Mouse (Mus musculus) kidney, adult 9 months (tissue): ENCODE data around the gene Eri3.

Source experiments
- DNase-seq: peaks from one replicate; pipeline ENCODE4 v3.0.0; 2022

Eri3 gene

GRCm38 (mm10) chr4:117581626-117582025 is 31.5 kb downstream of the Eri3 start:
- no peak for DNase-seq

DNA sequence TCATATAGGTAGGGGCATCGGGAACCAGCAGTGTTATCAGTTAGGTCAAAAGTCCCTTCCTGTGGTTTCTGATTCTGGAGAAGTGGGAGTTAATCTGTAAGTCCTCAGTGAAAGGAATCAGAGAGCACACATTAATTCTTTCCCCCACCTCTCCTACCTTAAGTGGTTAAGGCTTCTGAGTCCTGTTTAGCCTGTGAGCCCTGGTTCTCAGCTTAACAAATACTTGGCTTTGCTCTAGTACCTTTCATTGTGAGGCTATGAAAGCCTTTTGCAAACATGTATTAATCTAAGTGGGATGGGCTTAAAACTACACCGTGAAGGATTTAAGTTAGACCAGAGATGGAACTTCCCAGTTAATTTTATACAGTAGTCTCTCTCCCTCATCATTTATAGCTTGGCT is 35.8 kb downstream of the Eri3 start:
- DNase-seq: no peak

- no peak for DNase-seq
Measured at GRCm38 (mm10) chr4:117587447-117587846, 37.3 kb downstream of the Eri3 start.

- no peak for DNase-seq
Measured at GRCm38 (mm10) chr4:117589081-117589660, 39.0 kb downstream of the Eri3 start.

GRCm38 (mm10) chr4:117590781-117591180 is 40.6 kb downstream of the Eri3 start:
- no peak for DNase-seq

- DNase-seq: no peak
Measured at GRCm38 (mm10) chr4:117592206-117592605, 42.0 kb downstream of the Eri3 start.

- DNase-seq: no peak
Measured at GRCm38 (mm10) chr4:117595293-117595692, 45.1 kb downstream of the Eri3 start.

DNA sequence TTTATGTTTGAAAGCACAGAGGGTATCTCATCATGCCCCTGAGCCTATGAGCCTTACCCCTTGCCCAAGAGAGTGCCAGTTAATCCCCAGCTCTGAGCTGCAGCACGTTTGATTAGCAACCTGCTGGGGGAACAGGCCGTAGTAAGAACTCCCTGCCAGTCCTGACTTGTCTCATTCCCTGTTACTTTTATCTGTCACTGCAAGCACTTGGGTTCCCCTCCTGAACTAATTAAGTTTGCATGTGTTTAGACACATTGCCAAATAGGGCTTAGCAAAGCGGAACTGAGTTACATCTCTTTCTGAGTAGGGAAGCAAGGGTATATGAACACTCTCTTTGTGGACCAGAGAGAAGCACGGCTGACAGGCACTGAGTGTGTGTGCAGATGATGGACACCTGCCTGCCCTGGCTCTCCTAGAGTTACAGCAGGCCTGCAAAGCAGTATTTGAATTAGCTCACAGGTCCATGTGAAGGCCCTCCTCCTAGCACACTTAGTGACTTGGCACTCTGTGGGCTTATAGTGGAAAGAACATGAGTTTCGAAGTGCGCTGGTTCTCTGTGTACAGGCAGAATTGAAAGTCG is 49.9 kb downstream of the Eri3 start:
- no peak for DNase-seq

GRCm38 (mm10) chr4:117601338-117601776 is 51.2 kb downstream of the Eri3 start:
- no peak for DNase-seq

DNA sequence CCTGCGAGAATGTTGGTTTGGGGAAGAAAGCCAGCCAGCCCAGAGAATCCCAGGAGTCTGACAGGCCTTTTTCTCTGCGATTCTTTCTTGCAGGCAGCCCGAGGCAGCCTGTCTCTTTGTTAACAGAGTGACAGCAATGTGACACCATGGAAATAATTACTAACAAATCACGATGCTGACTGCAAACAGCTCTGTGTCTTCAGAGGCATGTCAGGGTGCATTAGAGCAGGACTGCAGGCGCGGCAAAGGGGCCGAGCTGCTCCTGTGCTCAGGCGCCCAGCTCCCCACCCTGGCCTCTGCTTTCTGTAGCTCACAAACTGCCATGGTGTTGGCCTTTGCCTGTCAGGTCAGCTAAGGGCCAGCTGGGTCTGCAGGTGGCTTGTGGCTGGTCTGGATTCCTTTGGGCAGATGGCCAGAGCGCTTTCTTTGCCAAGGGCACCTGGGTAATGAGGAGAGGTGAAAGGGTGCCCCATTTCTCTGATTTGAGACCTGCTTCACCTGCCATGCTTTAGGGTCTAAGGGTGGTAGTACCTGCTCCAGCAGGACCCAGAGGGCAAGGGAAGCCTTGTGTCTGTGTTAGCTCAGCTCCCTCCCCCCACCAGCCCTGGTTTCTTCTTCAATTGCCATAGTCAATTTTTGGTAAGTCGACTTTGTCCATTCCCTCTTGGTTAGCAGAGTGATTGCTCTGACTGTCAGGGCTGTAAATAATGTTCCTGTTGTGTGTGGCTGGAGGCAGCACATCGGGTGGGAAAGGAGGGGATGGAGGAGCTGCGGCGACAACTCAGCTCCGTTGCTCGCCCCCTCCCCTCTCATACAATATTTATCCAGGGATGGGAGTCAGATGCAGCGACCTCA is 55.2 kb downstream of the Eri3 start:
- DNase-seq: peak; percentile 13

GRCm38 (mm10) chr4:117605954-117606227 is 55.7 kb downstream of the Eri3 start:
- no peak for DNase-seq

DNA sequence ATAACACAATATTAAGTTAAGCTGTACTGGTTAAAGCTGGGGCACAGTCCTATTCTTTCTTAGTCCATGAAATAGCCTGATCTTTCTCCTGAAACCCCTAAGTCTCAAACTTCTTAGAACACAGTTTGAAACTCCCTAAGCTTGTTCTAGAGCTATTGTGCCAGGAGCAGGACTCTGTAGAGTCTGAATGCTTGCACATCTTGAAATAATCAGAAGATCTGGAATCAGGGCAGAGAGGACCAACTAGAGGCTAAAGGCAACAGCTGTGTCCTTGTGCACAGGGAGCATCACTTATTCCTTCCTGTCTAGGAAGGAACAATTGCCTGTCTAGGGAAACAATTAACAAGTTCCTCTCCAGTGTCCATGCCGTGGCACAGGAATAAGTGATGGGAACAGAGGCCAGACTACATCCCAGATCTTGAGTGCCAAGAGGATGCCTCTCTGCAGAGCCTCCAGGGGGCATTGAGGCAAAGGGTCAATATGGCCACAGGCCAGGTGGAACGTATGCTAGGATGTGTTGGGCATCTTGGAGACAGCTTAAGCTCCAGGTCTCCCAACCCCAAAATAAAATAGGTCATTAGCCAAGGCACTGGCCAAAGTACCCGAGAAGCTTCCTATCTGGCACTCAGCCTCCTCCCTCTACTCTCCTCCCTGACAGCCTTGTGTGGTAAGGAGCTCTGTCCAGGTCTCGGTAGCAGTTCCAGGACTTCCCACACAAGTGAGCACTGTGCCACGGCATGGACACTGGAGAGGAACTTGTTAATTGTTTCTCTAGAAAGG is 56.9 kb downstream of the Eri3 start:
- no peak for DNase-seq

- no peak for DNase-seq
Measured at GRCm38 (mm10) chr4:117608265-117608664, 58.1 kb downstream of the Eri3 start.

GRCm38 (mm10) chr4:117609371-117610039 is 59.3 kb downstream of the Eri3 start:
- DNase-seq: no peak

- DNase-seq: no peak
Measured at GRCm38 (mm10) chr4:117611385-117611784, 61.2 kb downstream of the Eri3 start.

DNA sequence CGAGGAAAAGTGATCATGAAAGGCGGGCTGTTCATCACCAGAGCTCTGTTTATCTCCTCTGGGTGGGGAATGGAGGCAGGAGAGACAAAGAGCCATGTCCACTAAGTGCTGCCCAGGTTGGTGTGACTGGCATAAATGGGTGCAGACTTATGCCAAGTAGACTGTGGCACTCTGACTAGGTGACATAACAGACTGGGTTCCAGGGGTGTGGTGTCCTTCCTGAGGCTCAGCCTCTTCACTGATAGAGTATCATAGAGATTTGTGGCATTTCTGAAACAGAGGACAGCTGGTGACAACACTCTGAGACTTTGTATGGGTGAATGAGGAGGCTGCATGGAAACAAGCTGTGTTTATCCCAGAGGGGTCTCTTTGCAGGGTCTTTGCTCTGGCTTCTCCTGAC is 61.6 kb downstream of the Eri3 start:
- DNase-seq: no peak

- DNase-seq: no peak
Measured at GRCm38 (mm10) chr4:117612713-117613112, 62.5 kb downstream of the Eri3 start.

GRCm38 (mm10) chr4:117613153-117613773 is 63.1 kb downstream of the Eri3 start:
- DNase-seq: peak; percentile 16

GRCm38 (mm10) chr4:117616600-117616999 is 66.4 kb downstream of the Eri3 start:
- no peak for DNase-seq

GRCm38 (mm10) chr4:117622270-117622669 is 72.1 kb downstream of the Eri3 start:
- no peak for DNase-seq

GRCm38 (mm10) chr4:117623025-117623424 is 72.9 kb downstream of the Eri3 start:
- DNase-seq: no peak

- DNase-seq: peak; percentile 57
Measured at GRCm38 (mm10) chr4:117624660-117625059, 74.5 kb downstream of the Eri3 start.
